Mouse (Mus musculus) thymus, postnatal 14 days (tissue): ENCODE results near the gene Gm4201.
"Not testable (repeated sequence)": the region's sequence is repeated elsewhere in the genome, so short reads cannot be mapped to it uniquely, and the experiment has no call there.

Experiments used
- DNase-seq: peaks from one replicate; pipeline ENCODE4 v3.0.0; 2021

Gm4201 gene

DNA sequence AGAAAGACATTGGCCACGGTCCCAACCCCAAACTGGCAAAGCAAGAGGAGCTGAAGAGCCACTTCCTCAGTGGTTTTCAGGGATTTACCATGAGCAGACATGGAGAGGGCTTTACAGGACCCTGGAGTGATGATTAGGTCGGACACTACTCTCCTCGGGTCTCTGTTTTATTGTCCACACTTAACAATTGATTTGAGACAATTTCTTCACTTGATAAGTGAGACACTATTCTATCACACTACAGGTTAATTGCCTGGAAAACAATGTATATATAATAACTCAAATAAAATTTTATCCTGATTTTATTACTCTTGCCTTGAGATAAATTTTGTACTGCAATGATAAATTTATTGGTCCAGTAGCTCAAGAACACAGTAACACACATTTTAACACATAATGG lies at the start of gene Gm4201:
Gene Gm4201, minus strand, starts transcription at position 101 of the 400 bp plus-strand sequence.
- not testable (repeated sequence) for DNase-seq

DNA sequence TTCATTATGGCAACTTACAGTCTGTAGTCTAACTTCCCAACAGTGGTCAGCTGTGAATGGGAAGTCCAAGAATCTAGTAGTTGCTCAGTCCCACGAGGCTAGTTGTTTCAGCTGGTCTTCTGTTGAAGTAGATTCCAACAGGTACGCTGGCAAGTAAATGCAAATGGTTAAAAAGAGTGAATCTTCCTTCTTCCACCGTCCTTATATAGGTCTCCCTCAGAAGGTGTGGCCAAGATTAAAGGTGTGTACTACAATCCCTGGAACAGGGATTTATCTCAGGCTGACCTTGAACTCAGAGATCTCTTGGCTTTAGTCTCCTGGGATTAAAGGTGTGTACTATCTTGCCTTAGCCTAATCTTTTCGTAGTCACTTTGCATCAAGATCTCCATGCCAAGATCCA lies 22.9 kb upstream of the Gm4201 start, which contains the start of gene Gm4565:
Gene Gm4565, minus strand, starts transcription at position 101 of the 400 bp plus-strand sequence.
- not testable (repeated sequence) for DNase-seq

DNA sequence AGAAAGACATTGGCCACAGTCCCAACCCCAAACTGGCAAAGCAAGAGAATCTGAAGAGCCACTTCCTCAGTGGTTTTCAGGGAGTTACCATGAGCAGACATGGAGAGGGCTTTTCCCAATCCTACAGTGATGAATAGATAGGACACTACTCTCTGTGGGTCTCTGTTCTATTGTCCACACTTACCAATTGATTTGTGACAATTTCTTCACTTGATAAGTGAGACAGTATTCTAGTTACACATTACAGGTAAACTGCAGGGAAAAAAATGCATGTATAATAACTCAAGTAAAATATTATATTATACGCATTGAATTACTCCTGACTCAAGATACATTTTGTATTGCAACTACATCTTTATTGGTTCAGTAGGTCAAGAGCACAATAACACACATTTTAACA lies 30.4 kb downstream of the Gm4201 start, which contains the start of gene Gm8677:
Gene Gm8677, minus strand, starts transcription at position 101 of the 400 bp plus-strand sequence.
- not testable (repeated sequence) for DNase-seq

DNA sequence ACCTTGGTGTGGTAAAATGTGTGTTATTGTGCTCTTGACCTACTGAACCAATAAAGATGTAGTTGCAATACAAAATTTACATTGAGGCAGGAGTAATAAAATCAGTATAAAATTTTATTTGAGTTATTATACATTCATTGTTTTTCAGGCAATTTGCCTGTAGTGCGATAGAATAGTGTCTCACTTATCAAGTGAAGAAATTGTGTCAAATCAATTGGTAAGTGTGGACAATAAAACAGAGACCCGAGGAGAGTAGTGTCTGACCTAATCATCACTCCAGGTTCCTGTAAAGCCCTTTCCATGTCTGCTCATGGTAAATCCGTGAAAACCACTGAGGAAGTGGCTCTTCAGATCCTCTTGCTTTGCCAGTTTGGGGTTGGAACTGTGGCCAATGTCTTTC lies 42.5 kb downstream of the Gm4201 start, which contains the start of gene Vmn1r152:
Gene Vmn1r152, plus strand, starts transcription at position 301 of the 400 bp plus-strand sequence.
- DNase-seq, result not testable (repeated sequence)
